Mouse (Mus musculus): ENCODE results near the gene Sema4b. TPM values are rescaled to one million over a fixed set of nuclear protein-coding genes. Genes with fewer than 3 reads are reported as not detected.

Gene Sema4b
- total RNA-seq, 2 experiments from 2014 or later: 21.6 to 24.1 TPM

DNA sequence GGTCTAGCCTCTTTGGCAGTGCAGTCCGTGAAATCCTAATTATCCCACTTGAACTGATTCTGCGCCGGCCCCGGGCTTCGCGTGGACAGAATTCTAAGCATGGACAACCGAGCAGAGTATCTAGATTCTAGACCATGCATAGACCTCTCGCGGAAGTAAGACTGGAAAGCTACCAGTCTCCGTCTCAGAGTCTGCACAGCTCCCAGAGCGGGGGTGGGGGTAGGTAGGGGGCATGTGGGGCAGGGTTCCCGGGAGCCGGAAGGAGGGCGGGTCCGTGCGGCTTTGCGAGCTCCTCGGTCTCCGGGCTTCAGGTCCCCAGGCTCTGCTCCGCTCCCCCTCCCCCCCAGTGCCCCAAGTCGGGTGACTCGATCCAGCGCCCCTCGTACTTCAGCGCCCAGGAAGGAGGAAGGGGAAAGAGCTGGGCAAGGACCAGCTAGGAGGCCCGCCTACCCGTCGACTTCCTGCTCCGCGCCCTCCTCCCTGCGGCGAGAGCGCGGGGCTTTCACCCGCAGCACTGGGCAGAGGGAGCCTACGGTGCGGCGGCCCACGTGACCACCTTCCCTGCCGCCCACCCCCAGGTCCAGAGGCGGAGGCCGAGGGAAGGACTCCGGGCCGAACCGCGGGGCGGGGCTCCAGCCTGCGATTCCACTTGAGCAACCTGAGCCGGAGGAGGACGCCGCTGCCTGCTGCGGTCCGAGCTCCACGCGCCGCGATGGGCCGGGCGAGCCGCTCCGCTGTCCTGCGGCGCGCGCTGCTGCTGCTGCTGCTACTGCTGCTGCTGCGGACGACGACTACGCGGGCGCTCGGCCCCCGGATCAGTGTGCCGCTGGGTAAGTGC lies 11.5 kb downstream of the Sema4b start:
- peak; percentile 77 to 78 for DNase-seq

DNA sequence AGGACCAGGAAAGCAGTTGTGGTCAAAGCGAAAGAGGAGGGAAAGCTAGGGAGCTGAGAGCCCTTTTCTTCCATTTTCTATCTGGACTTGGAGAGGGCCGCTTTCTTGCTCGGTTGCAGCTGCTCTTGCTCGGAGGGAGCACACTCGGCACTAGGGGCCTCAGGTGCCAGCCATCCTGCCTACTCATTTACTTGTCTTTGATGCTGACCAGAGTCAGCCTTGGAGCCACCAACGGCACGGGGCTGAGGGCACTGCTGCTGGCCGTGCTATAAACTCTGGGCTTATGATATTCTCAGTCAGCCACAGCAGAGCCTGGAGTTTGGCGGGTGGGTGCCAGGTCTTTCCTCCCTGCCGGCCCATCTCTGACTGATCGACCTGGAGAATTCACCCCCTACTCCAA lies 12.2 kb downstream of the Sema4b start:
- no peak for DNase-seq

DNA sequence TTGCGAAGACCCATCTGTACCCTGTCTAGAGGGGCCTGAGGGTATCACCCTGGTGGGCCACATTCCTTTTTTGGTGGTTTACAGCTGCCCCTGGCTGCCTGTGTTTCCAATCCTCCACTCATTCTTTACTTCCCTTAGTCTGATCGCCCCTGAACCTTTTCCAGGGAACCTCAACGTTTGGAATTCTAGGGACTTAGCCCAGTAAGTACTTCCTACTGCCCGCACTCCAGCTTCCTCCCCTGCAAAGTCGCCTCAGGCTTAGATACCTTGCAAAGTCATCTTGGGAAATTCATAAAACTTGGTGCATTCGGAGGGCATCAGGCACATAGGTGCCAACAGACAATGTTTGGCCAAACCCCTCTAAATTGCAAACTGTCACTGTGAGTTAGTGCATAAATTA lies 12.6 kb downstream of the Sema4b start:
- DNase-seq: no peak

DNA sequence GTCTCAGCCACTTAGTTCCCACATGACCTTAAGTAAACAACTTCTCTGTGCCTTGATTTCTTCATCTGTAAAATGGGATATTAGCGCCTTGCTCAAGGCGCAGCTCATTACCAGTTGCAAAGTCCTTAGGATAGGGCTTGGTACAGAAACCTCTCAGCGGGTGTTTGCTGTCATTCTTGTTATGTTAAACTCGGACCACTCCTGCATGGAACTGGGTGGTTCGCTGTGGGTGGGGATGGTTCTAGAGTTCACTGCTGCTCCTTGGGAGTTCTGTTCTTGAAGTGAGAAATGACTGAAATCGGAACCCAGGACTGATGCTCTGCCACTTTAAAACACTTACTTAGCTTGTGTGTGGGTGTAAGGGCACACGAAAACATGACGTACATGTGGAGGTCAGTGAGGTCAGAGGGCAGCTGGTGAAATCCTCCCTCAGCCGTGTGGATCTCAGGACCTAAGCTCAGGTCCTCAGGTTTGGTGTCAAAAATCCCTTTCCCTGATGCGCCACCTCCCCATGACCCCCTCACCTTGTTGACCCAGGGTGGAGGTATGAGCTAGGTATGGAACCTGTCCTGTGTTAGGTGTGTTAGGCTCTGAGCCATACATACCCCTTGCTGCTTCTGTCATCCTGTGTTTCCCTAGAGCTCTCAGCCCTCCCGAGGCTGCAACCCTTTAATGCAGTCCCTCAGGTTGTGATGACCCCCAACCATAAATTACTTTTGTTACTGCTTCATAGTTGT lies 13.4 kb downstream of the Sema4b start:
- DNase-seq: no peak

DNA sequence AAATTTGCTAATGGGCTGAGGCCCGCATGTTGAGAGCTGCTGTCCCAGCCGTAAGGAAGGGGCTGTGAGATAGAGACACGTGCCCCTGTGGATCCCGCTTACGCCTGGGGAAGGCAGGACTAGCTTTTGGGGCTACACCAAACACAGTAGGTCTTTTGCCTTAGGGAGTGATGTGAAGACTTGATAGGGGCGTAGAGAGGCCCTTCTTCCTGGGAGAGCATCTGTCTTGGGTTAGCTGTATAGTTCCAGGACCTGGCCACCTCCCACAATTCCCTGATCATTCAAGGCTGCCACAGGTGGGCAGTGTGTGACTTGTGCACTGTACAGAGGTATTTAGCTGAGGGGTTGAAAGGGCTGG lies 13.9 kb downstream of the Sema4b start:
- no peak for DNase-seq

- no peak for DNase-seq
These were observed 14.4 kb downstream of the Sema4b start for GRCm38 (mm10) chr7:80200963-80201539.

- DNase-seq: no peak
These were observed 15.4 kb downstream of the Sema4b start for GRCm38 (mm10) chr7:80201888-80202540.

GRCm38 (mm10) chr7:80202961-80203360 lies 16.3 kb downstream of the Sema4b start:
- no peak for DNase-seq

- DNase-seq: no peak
These were observed 17.0 kb downstream of the Sema4b start for GRCm38 (mm10) chr7:80203638-80204096.

DNA sequence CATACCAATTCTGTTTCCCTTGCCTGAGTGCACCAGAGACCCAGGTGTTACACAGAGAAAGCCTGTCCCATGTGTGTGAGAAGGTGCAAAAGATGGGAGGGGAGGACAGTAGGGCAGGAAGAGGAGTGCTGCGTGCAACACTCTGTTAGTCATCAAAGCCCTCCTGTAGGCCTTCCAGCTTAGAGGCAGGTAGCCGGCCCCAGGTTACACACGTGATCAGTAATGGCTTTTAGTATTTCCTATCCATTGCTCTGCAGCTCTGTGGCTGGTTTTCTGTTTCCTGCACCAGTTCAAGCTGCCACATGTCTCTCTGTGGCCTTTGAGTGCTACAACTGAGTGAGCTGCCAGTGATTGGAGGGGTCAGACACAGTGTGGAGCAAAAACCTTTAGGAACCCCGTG lies 17.7 kb downstream of the Sema4b start:
- DNase-seq: no peak

DNA sequence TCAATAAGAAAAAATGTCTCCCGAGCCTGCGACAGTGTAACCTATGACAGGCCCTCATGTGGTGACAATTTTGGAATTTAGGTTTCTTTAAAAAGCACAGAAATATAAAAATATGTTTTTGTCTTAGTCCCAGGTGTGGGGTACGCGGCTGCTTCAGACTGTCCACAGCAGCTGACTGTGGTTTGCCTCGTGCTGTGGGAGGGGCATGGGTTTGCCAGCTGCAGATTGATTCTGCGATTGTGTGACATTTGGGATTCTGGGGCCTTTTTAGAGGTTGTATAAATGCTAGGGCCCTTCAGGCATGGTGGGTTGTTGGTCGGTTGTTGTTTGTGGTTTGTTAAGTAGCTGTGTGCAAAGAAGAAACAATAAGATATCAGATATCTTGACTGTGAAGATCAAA lies 18.3 kb downstream of the Sema4b start:
- DNase-seq: no peak

- peak in 1 of 2 experiments; percentile 1 for DNase-seq
These were observed 19.3 kb downstream of the Sema4b start for GRCm38 (mm10) chr7:80205705-80206589.

DNA sequence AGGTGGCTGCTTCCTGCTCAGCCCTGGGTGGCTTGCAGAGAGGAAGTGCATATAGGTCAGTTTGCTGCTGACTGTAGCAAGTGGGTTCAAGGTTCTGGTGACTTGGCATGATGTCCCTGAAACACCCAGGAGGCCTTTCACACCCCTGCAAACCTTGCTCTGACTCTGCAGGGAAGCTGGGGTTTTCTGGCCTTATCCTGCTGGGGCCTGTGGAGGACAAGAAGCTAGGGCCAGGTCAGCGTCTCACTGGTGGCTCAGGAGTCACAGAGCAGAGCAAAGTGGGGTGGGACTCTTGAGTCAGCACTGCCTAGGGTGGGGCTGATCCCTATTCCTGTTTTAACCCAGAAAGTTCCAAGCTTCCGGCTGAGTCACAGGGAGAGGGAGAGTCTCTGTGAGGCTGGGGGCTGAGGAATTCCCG lies 20.7 kb downstream of the Sema4b start:
- no peak for DNase-seq

GRCm38 (mm10) chr7:80208026-80208642 lies 21.5 kb downstream of the Sema4b start:
- DNase-seq: no peak

DNA sequence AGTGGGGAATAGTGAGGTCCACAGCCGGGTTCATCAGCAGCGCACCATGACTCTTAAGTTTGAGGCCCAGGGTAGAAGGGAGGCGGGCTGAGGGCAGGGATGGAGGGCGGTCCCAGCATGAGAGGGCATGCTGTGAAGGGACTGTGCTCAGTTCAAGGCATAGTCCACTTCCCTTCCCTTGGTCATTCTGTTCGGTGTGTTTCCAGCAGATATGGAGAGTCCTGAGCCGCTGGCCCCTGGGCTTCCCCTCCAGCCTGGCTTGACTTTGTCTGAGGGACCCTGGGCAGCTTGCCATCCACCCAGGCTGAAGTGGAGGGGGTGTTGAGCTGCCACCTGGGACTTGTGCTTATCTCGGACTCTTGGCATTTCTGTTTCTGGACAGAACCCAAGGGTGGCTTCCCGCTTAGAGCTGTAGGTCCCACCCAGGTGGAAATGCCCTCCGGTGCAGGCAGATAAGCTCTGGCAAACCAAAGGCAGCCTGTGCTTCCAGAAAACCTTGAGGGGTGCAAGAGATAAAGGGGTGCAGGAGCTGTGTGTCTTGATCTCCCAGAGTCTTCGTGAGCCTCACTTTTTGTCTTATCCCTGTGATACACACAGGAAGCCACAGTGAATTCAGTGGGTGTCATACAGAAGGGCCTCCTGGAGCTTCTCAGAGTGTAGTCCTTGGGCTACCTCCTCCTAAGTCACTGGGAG lies 22.2 kb downstream of the Sema4b start:
- no peak for DNase-seq

GRCm38 (mm10) chr7:80209669-80210068 lies 23.0 kb downstream of the Sema4b start:
- DNase-seq: no peak

GRCm38 (mm10) chr7:80210982-80211381 lies 24.3 kb downstream of the Sema4b start:
- no peak for DNase-seq

DNA sequence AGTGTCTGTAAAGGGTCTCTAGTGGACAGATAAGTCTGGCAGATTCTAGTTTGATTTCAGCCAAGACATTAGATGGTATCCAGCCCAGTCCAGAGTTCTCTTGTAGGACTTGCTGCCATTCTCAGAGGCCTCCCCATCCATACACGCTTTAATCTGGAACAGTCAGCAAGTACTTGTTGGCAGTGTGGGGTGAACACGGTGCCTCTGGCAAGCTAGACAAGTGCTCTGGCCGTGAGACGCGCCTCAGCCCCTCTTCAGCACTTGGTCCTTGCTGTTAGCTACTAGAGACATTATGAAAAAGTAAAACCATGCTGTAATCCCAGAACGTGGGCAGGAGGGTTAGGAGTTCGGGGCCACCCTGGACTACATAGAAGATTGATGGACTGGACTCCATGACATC lies 27.0 kb downstream of the Sema4b start:
- DNase-seq: no peak

DNA sequence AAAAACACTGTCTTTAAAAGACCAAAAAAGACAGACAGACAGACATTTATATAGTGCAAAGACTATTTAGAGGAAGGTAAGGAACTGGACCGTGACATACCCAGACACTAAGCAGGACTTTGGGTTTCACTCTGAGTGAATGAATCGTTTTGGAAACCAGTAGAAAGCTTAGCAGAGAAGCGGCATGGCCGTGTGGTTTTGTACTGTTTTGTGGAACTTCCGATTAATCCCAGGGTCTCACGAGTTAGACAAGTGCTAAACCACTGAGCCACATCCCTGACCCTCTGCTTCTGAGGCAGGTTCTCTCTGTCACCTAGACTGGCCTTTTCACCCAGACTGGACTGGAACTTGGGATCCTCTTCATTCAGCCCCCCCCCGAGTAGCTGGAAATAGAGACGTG lies 27.8 kb downstream of the Sema4b start:
- DNase-seq: no peak

DNA sequence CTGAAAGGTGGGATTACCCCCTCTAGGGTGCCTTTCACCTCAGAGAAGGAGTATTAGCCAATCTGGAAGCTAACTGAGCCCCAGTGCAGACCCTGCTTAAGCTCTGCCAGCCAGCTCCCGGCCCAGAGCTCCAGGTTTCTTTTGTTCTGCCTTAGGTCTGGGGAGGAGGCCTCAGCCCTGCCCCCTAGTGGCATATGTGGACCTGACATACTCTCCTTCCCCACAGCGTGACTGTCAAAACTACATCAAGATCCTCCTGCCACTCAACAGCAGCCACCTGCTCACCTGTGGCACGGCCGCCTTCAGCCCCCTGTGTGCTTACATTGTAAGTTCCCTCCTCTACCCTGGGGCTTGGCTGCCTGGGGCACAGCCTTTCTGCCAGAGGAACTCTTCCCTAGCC lies 28.8 kb downstream of the Sema4b start:
- peak; percentile 68 to 73 for DNase-seq

DNA sequence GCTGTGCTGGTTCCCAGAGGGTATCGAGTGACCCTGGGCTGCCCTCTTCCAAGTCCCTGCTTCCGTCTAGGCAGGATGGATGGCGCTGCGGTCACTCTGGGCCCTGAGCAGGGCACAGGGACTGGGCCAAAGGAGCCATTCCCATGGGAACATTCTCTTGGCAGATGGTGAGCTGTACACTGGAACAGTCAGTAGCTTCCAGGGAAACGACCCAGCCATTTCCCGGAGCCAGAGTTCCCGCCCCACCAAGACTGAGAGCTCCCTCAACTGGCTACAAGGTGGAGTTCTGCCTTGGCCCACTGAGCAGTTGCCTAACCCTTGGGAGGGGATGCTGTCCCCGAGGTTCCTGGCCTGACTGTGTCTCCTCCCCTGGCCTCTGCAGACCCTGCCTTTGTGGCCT lies 29.9 kb downstream of the Sema4b start:
- peak; percentile 50 to 58 for DNase-seq

Measured in layer of hippocampus, postnatal 36 days (tissue).